Mouse (Mus musculus) induced T-regulatory cell, adult 2 months (primary cell): ENCODE results near the gene Kcna2.
A peak's percentile ranks its signal among the peaks of the same experiment; 100 is the strongest.

Source experiments
- DNase-seq: peaks from one replicate; pipeline ENCODE4 v3.0.0-alpha.2; 2012; ENCODE audit warnings: low read depth

Gene Kcna2

GRCm38 (mm10) chr3:107150872-107151540 is 50.1 kb downstream of the Kcna2 start:
- DNase-seq = no peak

- no peak for DNase-seq
Observed at GRCm38 (mm10) chr3:107153772-107154655, 53.1 kb downstream of the Kcna2 start.

- no peak for DNase-seq
Observed at GRCm38 (mm10) chr3:107158856-107159255, 57.9 kb downstream of the Kcna2 start.

- DNase-seq = peak; percentile 62
Observed at GRCm38 (mm10) chr3:107159418-107159817, 58.5 kb downstream of the Kcna2 start.

GRCm38 (mm10) chr3:107159859-107160324 is 58.9 kb downstream of the Kcna2 start:
- DNase-seq = peak; percentile 44

GRCm38 (mm10) chr3:107162741-107163140 is 61.8 kb downstream of the Kcna2 start:
- DNase-seq = no peak
